Mouse (Mus musculus): Measurements from ENCODE around the gene Gm12790. TPM values are rescaled to one million over a fixed set of nuclear protein-coding genes. Genes with fewer than 3 reads are reported as not detected.
"Not testable (repeated sequence)": the region's sequence is repeated elsewhere in the genome, so short reads cannot be mapped to it uniquely, and the experiment has no call there.

Gene Gm12790
- polyA plus RNA-seq (2016; fragmentation: Nextera tagmentation; extraction: Ambion mirVana), result not detected in 2 replicates

DNA sequence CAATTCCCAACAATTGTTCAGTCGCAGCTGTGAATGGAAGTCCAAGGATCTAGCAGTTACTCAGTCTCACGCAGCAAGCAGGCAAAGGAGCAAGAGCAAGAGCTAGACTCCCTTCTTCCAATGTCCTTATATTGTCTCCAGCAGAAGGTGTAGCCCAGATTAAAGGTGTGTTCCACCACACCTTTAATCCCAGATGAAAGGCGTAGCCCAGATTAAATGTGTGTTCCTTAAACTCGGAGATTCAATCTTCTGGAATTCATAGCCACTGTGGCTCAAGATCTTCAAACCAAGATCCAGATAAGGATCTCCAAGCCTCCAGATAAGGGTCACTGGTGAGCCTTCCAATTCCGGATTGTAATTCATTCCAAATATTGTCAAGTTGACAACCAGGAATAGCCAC, at the start of gene Gm12790:
Gene Gm12790 (minus strand): TSS at position 101 of the 400 bp plus-strand sequence.
- not testable (repeated sequence) for H3K27me3 ChIP-seq (ENCODE audit: insufficient read depth, poor library complexity, severe bottlenecking)
- 94% methylated on average over 1 of the region's 5 CpGs for WGBS

DNA sequence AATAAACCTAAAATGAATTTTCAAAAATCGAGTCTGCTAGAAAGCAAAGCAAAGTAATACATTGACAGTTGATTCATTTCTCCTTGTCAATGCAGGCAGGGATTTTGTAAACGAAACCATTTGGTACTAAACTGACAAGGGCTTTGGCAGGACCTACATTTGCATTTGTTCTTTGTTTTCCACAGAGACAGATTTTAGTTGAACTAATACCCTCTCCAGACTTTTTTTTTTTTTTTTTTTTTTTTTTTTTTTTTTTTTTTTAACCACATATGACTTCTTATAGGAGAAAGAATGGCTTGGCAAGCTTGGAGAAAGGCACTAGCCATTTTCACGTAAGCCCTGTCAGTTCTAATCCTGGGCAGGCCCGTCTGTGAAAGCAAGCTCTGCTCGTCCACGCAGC, 45.8 kb upstream of the Gm12790 start:
- no peak overlapping the region for H3K27ac ChIP-seq
- H3K36me3 ChIP-seq, result no peaks in the 10 kb centered on the region
- no peaks in the 10 kb centered on the region for H3K4me1 ChIP-seq (replicated peaks)
- H3K9me3 ChIP-seq, result no peaks in the 10 kb centered on the region
- WGBS, result 88% methylated on average over 6 of the region's 6 CpGs
- H3K4me3 ChIP-seq, result no peak overlapping the region
- no peak for DNase-seq (ENCODE audit: low spot score)
- H3K27me3 ChIP-seq (ENCODE audit: insufficient read depth, poor library complexity, severe bottlenecking), result no peaks in the 10 kb centered on the region

More for the DNA sequence above, at the start of gene Gm12790:
- not testable (repeated sequence) for H3K4me3 ChIP-seq; DNase-seq (ENCODE audit: low spot score); H3K9me3 ChIP-seq; H3K4me1 ChIP-seq (replicated peaks); H3K36me3 ChIP-seq; H3K27ac ChIP-seq

DNA sequence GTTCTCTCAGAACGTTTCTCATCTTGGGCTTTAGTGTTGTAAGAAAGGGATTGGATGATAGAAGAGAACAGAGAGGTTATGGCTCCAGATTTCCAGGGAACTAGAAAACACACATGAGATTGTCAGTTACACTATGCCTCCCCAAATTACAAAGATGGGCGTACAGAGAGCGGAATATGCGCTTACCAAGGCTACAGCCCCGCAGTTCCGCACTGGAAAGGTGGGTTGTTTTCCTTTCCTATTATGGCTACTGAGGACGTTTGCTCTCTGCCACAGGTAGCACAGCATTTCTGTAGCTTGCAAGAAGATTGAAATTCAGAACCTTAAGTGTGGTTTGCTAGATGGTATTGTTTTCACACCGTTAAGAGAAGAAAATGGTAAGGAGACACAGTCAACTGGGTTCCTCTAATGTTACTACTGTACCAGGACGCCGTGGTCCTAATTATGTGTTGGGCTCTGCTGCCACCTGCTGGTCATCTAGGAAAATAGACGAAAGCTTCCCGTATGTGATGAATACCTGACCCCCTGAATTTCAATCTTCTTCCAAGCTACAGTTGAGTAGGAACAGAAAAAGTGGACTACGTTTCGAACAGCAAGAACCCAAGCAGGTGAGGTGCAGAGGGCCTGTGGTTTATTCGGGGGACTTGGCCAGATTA, 17.5 kb upstream of the Gm12790 start:
- whole genome bisulfite sequencing, result 45% methylated on average over 15 of the region's 15 CpGs
- H3K4me3 ChIP-seq, result no peak overlapping the region

DNA sequence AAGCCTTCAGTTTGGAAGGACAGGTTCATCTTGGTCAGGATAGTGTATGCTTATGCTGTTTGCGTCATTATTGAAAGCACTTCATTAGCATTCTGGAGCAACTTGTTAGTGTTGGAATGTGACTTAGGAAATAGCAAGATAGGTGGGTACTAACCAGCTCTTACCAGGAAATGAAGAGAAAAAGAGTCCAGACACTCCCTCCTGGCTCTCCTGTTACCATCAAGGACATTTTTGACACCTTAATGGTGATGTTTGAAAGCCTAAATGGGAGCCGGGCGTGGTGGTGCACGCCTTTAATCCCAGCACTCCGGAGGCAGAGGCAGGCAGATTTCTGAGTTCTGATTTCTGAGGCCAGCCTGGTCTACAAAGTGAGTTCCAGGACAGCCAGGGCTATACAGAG, 16.6 kb upstream of the Gm12790 start:
- DNase-seq (ENCODE audit: low spot score), result no peak
- H3K4me1 ChIP-seq (replicated peaks), result no peaks in the 10 kb centered on the region
- no peaks in the 10 kb centered on the region for H3K36me3 ChIP-seq
- no peaks in the 10 kb centered on the region for H3K27me3 ChIP-seq (ENCODE audit: insufficient read depth, poor library complexity, severe bottlenecking)
- H3K27ac ChIP-seq, result no peak overlapping the region
- no peaks in the 10 kb centered on the region for H3K9me3 ChIP-seq
- H3K4me3 ChIP-seq, result no peak overlapping the region
- 94% methylated on average over 5 of the region's 5 CpGs for WGBS

More for the DNA sequence above, 17.5 kb upstream of the Gm12790 start:
- peak; percentile 72 for DNase-seq (ENCODE audit: low spot score)
- Histone ChIP-seq H3K27ac (no peak overlapping the region), H3K36me3 (no peaks in the 10 kb centered on the region), H3K27me3 (ENCODE audit: insufficient read depth, poor library complexity, severe bottlenecking) (no peaks in the 10 kb centered on the region), H3K4me1 (replicated peaks) (no peaks in the 10 kb centered on the region), H3K9me3 (no peaks in the 10 kb centered on the region)

DNA sequence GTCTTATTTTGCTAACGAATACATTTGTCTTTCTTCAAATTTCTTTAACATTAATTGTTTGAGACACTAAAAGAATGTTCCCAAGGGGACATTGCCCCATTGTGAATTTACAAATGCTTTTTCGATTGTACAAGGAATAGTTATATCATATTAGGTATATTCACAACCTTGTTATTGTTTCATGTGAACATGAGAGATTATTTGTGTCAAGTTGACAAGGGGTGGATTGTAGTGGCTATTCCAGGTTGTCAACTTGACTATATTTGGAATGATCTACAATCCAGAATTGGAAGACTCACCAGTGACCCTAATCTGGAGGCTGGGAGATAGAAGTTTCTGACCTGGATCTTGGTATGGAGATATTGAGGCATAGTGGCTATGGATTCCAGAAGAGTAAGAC, 5.5 kb upstream of the Gm12790 start, which contains the start of gene Gm12789:
Gene Gm12789 (plus strand): TSS at position 301 of the 400 bp plus-strand sequence.
- H3K4me3 ChIP-seq; H3K36me3 ChIP-seq; H3K9me3 ChIP-seq; H3K27me3 ChIP-seq (ENCODE audit: insufficient read depth, poor library complexity, severe bottlenecking); H3K4me1 ChIP-seq (replicated peaks); DNase-seq (ENCODE audit: low spot score); H3K27ac ChIP-seq: not testable (repeated sequence)
- WGBS, result 90% methylated on average over 2 of the region's 2 CpGs

DNA sequence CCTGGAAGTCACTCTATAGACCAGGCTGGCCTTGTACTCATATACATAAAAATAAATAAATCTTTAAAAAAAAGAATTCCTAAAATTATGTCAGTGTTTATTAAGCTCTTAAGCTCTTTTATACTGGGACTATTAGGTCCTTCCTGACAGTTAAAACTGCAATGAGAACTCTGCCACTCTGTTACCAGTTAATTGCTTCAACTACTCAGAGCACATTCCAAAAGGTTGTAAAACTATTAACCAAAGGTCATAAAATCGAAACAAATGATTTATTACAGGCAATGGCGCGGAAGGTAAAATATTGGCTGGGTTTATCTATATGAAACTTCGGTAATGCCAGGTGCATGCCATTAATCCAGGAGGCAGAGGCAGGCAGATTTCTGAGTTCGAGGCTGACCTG, 4.8 kb upstream of the Gm12790 start:
- H3K4me1 ChIP-seq (replicated peaks), result no peaks in the 10 kb centered on the region
- H3K27ac ChIP-seq, result no peak overlapping the region
- no peak overlapping the region for H3K4me3 ChIP-seq
- 89% methylated on average over 5 of the region's 5 CpGs for WGBS
- no peaks in the 10 kb centered on the region for H3K9me3 ChIP-seq
- no peaks in the 10 kb centered on the region for H3K36me3 ChIP-seq
- H3K27me3 ChIP-seq (ENCODE audit: insufficient read depth, poor library complexity, severe bottlenecking), result no peaks in the 10 kb centered on the region
- DNase-seq (ENCODE audit: low spot score), result no peak

DNA sequence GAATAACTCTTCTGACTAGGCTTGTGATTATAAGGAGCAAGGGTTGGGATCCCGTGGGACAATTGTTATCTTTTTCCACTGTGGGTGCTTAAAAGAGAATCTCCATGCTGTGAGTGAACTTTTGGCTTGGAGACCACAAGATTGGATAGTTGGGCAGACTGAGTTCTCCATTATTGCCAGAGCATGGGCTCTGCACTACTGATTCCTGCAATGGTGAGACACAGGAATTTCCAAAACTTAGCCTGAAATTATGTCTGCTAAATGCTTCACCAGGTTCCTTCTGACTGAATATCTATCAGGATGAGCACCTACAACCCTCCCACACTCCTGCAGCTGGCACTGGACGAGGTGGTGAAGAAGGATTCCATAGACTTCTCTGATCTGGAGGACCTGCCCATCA, 40.7 kb downstream of the Gm12790 start, which contains the start of gene Gm12794:
Gene Gm12794 (plus strand): TSS at position 301 of the 400 bp plus-strand sequence.
- H3K36me3 ChIP-seq; H3K4me3 ChIP-seq; H3K4me1 ChIP-seq (replicated peaks); H3K9me3 ChIP-seq; H3K27ac ChIP-seq; H3K27me3 ChIP-seq (ENCODE audit: insufficient read depth, poor library complexity, severe bottlenecking); DNase-seq (ENCODE audit: low spot score): not testable (repeated sequence)
- 85% methylated on average over 2 of the region's 2 CpGs for WGBS

Other genes with a start within 250 kb of the Gm12790 start
- not detected in 2 replicates for gene B020004J07Rik, start 137.0 kb downstream of the Gm12790 start, polyA plus RNA-seq (2016; fragmentation: Nextera tagmentation; extraction: Ambion mirVana)
- gene C130073F10Rik, start 87.3 kb downstream of the Gm12790 start, polyA plus RNA-seq (2016; fragmentation: Nextera tagmentation; extraction: Ambion mirVana), result not detected in 2 replicates
- gene Gm12800, start 71.9 kb downstream of the Gm12790 start, polyA plus RNA-seq (2016; fragmentation: Nextera tagmentation; extraction: Ambion mirVana), result not detected in 2 replicates
- not detected in 2 replicates for gene Gm12794, start 40.6 kb downstream of the Gm12790 start, polyA plus RNA-seq (2016; fragmentation: Nextera tagmentation; extraction: Ambion mirVana)
- not detected in 2 replicates for gene Gm12789, start 5.6 kb upstream of the Gm12790 start, polyA plus RNA-seq (2016; fragmentation: Nextera tagmentation; extraction: Ambion mirVana)
- 6.7 and 8.5 TPM in 2 replicates for gene Pde4b, start 106.5 kb upstream of the Gm12790 start, polyA plus RNA-seq (2016; fragmentation: Nextera tagmentation; extraction: Ambion mirVana)

All from hindbrain, embryonic 10.5 days (tissue).